Mouse (Mus musculus) bone marrow macrophage, adult 2 months (primary cell): ENCODE data around the gene Agrp.

Source experiments
- CTCF ChIP-seq: IDR thresholded peaks from 2 replicates; pipeline ENCODE4 v1.5.1; 2012; ENCODE audit warnings: low read depth, mild to moderate bottlenecking, low read length, moderate library complexity
- POLR2A ChIP-seq: IDR thresholded peaks from 2 replicates; pipeline ENCODE4 v1.6.1; 2012; ENCODE audit warnings: mild to moderate bottlenecking, low read depth, low read length, borderline replicate concordance

DNA sequence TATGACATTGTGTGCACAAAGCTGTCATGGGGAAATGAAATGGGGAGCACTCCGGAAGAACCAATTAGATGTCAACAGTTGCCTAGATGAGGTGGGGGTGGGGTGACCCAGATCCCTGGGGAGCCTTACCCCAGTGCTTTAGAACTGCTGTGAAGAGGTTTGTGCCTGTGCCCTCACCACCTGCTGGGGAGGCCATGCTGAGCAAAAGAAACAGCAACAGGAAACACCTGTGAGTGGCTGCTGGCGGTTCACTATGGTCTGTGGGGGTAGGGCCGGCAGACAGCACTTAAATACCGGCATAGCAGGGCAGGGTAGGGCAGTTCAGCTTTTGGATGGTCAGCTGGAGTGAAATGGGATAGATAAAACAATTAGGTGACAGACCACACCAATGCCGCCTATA, 14.1 kb downstream of the Agrp start:
- TF ChIP-seq CTCF (no peak), POLR2A (no peak)
